Mouse (Mus musculus) layer of hippocampus, adult 9-10 months (tissue): ENCODE results near the gene Slit1.

Source experiments
- DNase-seq: peaks from one replicate; pipeline ENCODE4 v3.0.0; 2022; ENCODE audit warnings: low spot score

Slit1 gene

DNA sequence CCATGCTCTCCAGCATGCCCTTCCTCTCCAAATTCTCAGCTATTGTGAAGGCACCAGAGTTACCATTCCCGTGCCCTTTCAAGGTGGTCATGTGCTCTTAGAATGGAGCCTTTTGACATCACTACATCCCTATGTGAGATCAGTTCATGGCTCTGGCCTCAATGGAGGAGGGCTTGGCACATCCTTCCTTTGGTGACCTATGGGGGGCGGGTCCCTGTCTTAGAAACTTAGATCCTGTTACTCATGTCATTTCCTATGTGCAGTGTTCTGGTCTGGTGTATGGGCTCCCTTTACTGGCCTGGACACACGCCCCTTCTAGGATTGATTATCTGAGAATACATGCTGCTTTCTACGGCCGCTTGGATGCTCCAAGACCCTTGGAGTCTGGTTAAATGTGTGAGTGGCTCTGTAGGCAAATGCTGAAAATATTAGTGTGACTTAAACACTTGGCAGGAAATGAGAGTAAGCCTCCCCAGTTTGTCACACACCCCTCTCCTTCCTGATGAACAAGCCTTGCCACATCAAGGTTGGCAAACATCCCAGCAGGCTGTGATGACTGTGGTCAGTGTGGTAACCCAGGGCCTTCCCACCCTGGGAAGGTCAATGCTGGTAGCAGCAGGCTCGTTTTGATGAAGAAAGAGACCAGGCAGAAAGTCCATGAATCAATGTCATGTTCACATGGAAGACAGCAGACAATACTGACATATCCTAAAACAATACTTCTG is 146.1 kb downstream of the Slit1 start:
- DNase-seq = no peak

DNA sequence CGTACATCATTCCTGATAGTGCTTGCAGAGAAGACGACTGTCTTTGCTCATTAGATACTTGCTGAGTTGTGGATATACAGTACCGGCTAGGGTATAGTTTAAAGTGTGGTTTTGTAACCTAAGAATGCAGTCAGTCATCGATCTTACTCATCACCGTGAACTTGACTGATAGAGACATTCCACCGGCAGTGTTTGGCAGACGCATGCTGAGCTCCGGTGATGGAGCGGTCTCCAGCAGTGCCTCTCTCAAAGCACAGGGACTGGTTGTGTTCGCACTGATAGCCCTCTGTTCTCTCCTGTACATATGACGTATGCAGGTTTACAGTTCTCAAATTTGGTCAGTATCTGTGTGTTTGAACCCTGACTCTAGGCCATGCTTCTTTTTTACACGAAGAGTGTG is 151.7 kb downstream of the Slit1 start:
- DNase-seq = no peak

DNA sequence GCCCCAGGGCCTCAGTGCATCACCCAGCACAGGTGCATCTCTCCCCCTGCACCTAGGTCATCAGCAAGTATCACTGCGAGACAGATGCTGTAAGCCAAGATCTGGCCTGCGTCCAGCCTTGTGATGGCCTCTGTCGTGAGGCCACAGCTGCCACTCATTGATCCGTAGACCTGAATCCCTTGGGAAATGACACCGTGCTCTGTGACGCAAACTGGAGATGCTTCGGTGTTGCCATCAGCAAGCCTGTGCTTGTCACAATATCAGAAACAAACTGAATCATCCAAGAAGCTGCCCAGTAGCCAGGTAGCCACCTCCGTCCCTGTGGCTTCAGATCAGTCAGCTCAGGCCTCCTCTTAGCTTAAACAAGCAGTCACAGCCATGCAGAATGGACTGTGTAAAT is 153.8 kb downstream of the Slit1 start:
- no peak for DNase-seq

DNA sequence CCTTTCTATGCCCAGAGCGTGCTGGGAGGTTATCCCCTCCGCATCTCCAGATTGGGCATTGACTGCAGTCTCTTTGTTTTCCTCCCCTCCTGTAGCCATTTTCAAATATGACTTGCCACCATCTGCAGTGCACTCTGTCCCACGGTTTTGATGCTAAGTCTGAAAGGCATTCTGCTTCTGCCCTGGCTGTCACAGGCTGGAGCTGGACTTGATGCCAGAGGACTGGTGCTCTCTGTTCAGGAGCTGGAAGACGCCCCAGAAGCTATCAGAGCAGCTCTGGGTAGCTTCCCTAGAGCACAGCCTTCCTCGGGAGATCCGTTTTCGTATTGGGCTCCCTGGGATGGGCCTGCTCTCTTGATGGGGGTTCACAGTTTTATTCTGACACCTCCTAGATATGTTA is 154.4 kb downstream of the Slit1 start:
- no peak for DNase-seq

DNA sequence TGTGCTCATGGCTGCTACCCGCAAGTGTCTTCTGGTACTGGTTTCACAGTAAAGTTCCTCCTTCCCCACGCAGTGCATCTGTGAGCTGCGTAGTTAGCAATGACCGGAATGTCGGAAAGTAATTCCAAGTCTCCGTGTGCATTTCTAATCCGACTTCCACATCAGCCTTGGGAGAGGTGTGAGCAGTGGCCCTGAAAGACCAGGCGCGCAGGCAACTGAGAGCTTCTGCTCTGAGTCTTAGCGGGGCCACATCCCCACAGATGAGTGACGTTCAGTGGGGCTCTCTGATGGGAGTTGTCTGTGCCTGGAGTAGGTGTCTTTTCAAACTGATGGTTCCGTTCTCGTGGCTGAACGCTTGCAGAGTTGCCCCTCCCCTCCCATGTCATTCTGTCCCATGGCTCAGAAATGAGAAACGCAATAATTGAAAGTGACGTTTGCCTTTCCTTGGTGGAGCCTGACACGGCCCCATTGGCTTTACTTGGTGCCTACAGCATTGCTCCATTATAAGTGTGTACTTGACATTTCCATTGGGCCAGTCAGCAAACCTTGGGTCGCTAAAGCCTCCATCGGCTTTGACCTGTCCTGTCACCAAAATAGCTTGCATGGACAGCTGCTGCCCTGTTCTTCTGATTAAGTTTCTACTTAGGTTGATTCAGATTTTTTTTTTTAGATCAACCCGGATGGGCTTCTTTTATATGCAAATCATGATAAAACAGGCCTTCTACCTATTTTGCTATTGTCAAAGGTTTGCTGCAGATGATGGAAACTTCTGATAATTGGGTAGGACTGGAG is 155.8 kb downstream of the Slit1 start:
- no peak for DNase-seq

DNA sequence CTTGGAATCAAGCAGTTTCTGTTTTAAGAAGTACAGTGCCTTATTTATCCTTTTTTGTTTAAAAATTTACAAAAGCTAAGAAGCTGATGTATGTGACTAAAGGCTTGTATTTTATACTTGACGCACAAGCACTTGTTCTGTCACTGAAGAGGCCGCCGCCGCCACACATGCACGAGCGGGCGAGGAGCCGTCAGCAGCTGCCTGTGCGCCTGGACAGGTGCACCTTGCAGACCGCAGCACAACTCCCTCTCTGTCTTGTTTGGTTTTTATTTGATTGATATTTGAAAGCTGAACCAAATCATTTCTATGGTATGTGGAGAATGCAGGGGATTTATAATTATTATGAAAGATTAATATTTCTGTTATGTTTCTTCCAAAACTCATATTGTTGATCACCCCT is 156.7 kb downstream of the Slit1 start:
- DNase-seq = no peak

DNA sequence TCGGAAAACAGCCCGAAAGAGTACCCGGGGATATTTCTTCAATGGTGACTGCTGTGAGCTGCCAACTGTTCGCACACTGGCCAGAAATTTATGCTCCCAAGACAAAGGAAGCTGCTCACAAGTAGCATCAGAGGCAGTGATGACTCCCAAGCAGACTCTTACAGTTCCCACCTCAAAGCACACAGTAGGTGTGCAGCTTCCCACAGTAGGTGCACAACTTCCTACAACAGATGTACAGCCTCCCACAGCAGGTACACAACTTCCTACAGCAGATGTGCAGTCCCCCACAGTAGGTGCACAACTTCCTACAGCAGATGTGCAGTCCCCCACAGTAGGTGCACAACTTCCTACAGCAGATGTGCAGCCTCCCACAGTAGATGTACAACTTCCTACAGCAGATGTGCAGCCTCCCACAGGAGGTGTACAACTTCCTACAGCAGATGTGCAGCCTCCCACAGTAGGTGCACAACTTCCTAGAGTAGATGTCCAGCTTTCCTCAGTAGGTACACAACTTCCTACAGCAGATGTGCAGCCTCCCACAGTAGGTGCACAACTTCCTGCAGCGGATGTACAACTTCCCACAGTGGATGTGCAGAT is 160.4 kb downstream of the Slit1 start:
- DNase-seq = no peak

DNA sequence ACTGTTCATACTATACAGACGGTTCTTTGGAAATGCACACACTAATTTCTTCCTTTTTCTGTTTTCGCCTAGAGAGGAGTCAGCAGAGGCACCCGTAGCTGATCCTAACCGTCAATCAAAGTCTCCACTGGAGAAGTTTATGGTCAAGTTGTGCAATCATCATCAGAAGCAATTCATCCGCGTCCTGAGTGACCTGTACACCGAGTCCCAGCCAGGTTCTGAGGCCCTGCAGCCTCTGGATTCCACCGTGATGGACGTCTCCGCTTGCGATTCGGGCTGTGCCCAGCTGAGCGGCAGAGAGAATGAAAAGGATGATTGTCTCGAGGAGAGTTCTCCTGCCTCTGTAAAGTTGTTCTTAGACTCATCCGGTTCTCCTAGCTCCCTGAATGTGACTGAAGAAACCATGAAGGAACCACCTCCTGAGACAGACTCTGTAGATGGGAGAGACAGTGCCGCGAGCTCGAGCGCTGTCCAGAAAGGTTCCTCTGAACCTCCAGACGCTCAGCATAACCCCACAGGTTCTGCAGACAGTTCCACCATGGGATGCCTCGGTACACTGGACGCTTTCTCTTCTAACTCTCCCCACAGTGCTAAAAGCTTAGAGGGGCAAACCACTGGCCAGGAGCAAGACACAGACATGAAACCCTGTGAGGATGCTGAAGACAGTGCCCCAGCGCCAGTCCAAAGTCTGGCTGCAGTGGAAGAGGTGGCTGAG is 161.6 kb downstream of the Slit1 start, which contains the start of gene Gm340:
Gene Gm340 (plus strand): TSS at position 665 of the 715 bp plus-strand sequence.
- no peak for DNase-seq

DNA sequence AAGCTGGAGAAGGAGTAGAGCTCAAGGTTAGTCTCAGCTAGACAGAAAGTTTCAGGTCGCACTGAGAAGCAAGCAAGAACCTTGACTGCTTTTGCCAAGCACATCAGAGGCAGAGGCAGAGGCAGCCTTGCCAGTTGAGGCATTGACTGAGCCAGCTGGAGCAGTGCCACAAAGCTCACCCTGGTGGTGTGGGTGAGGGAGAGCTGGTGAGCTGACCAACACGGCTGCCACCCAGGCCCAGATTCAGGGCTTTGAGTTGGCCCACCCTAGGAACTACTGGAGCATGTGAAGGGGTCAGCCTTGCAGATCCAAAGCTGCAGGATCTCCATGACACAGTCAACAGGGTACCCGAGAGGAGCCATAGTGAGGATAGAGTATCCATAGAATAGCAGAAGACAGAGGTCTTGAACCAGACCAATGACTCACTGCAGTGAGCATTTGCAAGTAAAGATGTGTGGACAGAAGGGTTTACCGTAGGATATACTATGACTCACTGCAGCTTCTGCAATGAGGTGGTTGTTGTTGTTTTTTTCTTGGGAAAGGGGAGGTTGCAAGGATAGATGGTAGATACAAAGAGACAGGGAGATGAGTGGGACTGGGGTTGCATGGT is 164.0 kb downstream of the Slit1 start:
- DNase-seq = no peak

DNA sequence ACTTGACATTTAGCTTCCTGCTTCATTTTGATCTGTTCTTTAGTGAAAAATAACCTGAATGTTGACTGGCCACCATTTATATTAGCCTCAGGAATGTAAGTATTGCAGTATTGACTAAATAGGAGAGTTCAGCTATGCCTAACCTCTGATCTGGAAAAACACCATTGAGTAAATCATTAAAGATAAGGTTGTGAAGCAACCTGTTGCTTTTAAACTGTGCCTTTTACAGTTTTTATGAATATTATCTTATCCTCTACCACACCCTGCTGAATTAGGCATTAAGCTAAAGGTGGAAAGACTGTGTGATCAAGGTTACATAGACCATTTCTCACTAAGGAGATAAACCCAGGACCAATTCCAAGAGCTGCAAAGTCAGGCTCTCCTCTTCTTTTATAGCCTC is 165.9 kb downstream of the Slit1 start:
- DNase-seq = no peak

DNA sequence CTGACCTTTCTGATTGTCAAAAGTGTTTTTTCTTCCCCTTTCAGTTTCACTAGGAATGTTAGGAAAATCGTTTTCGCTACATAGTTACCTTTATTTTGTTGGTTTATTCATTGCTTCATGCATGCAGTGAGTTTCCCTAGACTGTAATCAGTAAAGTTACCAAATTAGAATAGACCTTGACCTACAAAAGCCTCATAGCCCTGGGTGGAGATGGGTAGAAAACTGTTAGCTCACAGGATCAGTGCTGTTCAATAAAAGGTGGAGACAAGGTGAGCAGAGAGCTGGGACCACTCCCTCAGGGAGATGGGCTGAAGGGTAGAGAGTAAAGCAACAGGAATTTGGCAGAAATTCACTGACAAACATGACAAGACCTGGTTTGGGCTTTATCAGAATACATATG is 169.8 kb downstream of the Slit1 start:
- no peak for DNase-seq

DNA sequence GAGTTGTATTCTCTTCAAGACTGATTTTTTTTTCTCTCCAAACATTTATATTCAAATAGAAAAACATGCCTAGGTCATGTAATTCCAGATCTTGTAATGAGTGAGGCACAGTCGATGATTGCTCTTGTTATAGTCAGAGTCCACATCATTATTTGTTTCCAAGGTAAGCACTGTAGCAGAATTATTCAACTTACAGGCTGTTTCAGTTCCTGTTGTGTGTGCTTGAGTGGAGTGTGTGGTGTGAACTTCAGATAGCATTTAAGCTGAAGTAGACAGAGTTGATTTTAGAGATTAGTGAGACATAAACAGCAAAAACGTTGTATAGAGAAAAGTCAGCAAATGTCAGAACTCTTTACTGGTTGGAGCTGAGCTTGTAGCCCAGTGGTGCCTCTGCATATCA is 174.7 kb downstream of the Slit1 start:
- no peak for DNase-seq

DNA sequence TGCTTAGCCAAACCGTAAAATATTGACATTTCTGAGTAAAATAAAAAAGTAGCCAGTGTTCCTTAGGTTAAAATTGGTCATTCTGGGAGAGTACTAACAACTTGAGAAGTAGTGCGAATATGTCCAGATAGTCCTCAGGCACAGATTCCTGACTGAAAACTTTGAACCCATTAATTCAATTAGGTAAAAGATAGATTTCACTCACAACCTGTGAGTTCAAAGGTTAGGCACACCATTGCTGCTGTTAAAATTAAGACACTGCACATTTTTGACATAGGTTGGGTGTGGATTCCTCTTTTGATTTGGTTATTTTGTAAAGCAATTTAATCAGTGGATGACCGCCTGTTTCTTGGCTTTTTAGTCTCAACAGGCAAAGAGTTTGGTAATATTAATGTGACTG is 182.6 kb downstream of the Slit1 start:
- DNase-seq = no peak

DNA sequence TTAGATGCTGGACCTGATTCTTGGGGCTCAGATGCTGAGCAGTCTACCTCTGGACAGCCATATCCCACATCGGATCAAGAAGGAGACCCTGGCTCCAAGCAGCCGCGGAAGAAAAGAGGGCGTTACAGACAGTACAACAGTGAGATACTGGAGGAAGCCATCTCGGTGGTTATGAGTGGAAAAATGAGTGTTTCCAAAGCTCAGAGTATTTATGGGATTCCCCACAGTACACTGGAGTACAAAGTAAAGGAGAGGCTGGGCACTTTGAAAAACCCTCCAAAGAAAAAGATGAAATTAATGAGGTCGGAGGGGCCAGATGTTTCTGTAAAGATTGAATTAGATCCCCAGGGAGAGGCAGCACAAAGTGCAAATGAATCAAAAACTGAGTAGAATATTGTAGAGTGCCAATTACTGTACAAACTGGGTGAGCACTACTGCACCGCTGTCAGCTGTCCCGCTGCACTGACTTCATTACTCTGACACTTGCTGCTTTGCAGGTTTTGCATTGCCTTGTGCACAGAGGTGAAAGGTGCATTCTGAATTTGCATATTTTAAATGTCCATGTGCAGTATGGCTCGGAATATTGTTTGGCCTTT is 184.5 kb downstream of the Slit1 start:
- DNase-seq = no peak

DNA sequence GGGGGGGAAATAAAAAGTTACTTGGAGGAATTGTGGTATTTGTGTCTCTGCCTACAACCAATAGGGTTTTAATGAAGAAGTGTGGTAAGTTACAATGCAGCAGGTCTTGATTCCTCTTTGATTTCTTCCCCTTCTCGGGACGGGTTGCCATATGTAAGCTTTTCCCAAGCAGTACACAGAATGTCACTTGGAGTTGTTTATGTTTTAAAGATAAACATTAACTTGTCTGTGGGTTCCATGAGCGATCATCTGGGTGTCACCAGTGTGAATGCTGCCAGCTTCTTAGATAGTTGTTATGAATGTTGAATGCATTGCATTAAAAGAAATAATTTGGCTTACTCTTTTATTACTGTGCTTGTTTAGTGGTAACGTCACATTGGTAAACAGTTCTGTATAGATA is 186.0 kb downstream of the Slit1 start:
- no peak for DNase-seq

DNA sequence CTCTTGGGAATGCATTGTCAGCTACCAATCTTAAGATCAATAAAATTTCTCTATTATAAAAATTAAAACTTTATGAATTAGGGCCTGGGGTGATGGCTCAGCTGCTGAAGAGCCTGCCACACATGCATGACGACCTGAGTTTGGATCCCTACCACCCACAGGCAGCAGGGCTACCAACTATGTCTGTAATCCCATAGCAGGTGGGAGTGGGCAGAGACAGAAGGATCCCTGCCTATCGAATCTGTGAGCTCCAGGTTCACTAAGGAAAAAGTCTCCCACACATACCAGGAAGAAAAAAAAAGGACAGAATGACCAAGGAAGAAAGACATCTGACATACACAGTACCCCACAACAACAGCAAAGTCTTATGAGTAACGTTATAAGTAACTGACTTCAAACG is 186.5 kb downstream of the Slit1 start:
- no peak for DNase-seq
